Mouse (Mus musculus) myocyte (in vitro differentiated cells): ENCODE results near the gene Borcs6. TPM values are rescaled to one million over a fixed set of nuclear protein-coding genes. Genes with fewer than 3 reads are reported as not detected.

Experiments used
- H3K27me3 ChIP-seq: one replicate; pipeline ENCODE4 v1.6.1; 2011; ENCODE audit not compliant: control insufficient read depth, insufficient read depth, insufficient read length
- H3K36me3 ChIP-seq: one replicate; pipeline ENCODE4 v1.6.1; 2011; ENCODE audit not compliant: control insufficient read depth, insufficient read depth
- H3K4me2 ChIP-seq: one replicate; pipeline ENCODE4 v1.6.1; 2011; ENCODE audit warnings: low read depth, control low read depth
- H3K4me3 ChIP-seq: one replicate; pipeline ENCODE4 v1.5.1; 2011; ENCODE audit warnings: mild to moderate bottlenecking, control low read depth, moderate library complexity
- H3K79me2 ChIP-seq: one replicate; pipeline ENCODE4 v1.6.1; 2011; ENCODE audit not compliant: control insufficient read depth, insufficient read depth
- H3ac ChIP-seq: one replicate; pipeline ENCODE4 v1.6.1; 2011; ENCODE audit not compliant: control insufficient read depth, insufficient read length
- CEBPB ChIP-seq: IDR thresholded peaks from 2 replicates; pipeline ENCODE4 v1.6.1; 2011; ENCODE audit warnings: mild to moderate bottlenecking, moderate library complexity; ENCODE audit not compliant: poor library complexity, insufficient read depth, severe bottlenecking
- E2F4 ChIP-seq: IDR thresholded peaks from one replicate; pipeline ENCODE4 v1.6.1; 2011; ENCODE audit warnings: mild to moderate bottlenecking, control low read depth, moderate library complexity; ENCODE audit not compliant: insufficient read depth
- MAX ChIP-seq: IDR thresholded peaks from one replicate; pipeline ENCODE4 v1.6.1; 2011; ENCODE audit warnings: low read depth, mild to moderate bottlenecking, control low read depth
- MYOD1 ChIP-seq, 3 experiments: IDR thresholded peaks; one replicate each; pipeline ENCODE4 v1.6.1; 2011; ENCODE audit warnings: control low read depth in 2 of 3, low read depth in 2 of 3, mild to moderate bottlenecking in 2 of 3, moderate library complexity in 1 of 3; ENCODE audit not compliant: insufficient read length in 2 of 3, control insufficient read depth in 1 of 3
- MYOG ChIP-seq, 3 experiments: IDR thresholded peaks; one replicate each; pipeline ENCODE4 v1.6.1; 2011; ENCODE audit warnings: control low read depth in 2 of 3, low read depth in 2 of 3, mild to moderate bottlenecking in 2 of 3; ENCODE audit not compliant: insufficient read length in 2 of 3, control insufficient read depth in 1 of 3, insufficient read depth in 1 of 3
- POLR2A ChIP-seq: IDR thresholded peaks from one replicate; pipeline ENCODE4 v1.6.1; 2011; ENCODE audit warnings: low read depth, mild to moderate bottlenecking, control low read depth, moderate library complexity; ENCODE audit not compliant: insufficient read length
- POLR2AphosphoS2 ChIP-seq: IDR thresholded peaks from one replicate; pipeline ENCODE4 v1.6.1; 2011; ENCODE audit warnings: low read depth, control low read depth; ENCODE audit not compliant: insufficient read length
- REST ChIP-seq: IDR thresholded peaks from one replicate; pipeline ENCODE4 v1.6.1; 2011; ENCODE audit warnings: mild to moderate bottlenecking, control low read depth, moderate library complexity; ENCODE audit not compliant: insufficient read depth, insufficient read length
- SRF ChIP-seq: IDR thresholded peaks from one replicate; pipeline ENCODE4 v1.6.1; 2011; ENCODE audit warnings: low read depth; ENCODE audit not compliant: control insufficient read depth, insufficient read length
- TCF12 ChIP-seq: IDR thresholded peaks from one replicate; pipeline ENCODE4 v1.6.1; 2011; ENCODE audit warnings: mild to moderate bottlenecking, control low read depth; ENCODE audit not compliant: poor library complexity, insufficient read depth, severe bottlenecking
- TCF3 ChIP-seq: IDR thresholded peaks from one replicate; pipeline ENCODE4 v1.6.1; 2011; ENCODE audit warnings: low read depth, control low read depth; ENCODE audit not compliant: insufficient read length
- USF1 ChIP-seq: IDR thresholded peaks from one replicate; pipeline ENCODE4 v1.6.1; 2011; ENCODE audit warnings: low read depth, mild to moderate bottlenecking, control low read depth, moderate library complexity
- polyA plus RNA-seq: library from polyadenylated mRNA; unstranded; fragments of >200 nt; fragmentation: generic; extraction: Trizol; gene quantifications from one replicate; pipeline ENCODE4 v1.2.1, GENCODE M21; 2012; ENCODE audit warnings: missing spikeins

Borcs6 gene
- polyA plus RNA-seq, 1 experiment: 27.2 TPM

GRCm38 (mm10) chr11:69051771-69052170 lies 7.7 kb upstream of the Borcs6 start:
- Histone ChIP-seq H3K79me2 (peaks cover 39% of the 10 kb centered on the region), H3K4me3 (no peak overlapping the region), H3K36me3 (no peaks in the 10 kb centered on the region), H3ac (no peak overlapping the region), H3K4me2 (no peak overlapping the region), H3K27me3 (no peaks in the 10 kb centered on the region)
- TF ChIP-seq CEBPB (no peak), E2F4 (no peak), SRF (no peak), POLR2A (no peak), TCF12 (no peak), MYOD1 (IDR thresholded peaks at IDR 0.05; ENCODE audit: control insufficient read depth in 1 of 3, insufficient read length in 2 of 3, low read depth in 2 of 3) (no peak), MYOG (IDR thresholded peaks at IDR 0.05; ENCODE audit: control insufficient read depth in 1 of 3, insufficient read depth in 1 of 3, insufficient read length in 2 of 3, low read depth in 2 of 3) (no peak), POLR2AphosphoS2 (no peak), MAX (no peak)

- no peak overlapping the region for H3ac ChIP-seq
- H3K36me3 ChIP-seq: no peaks in the 10 kb centered on the region
- no peak overlapping the region for H3K4me2 ChIP-seq
- no peak for TF ChIP-seq POLR2AphosphoS2
- TF ChIP-seq TCF3: no peak
- no peak for TF ChIP-seq POLR2A
- TF ChIP-seq MAX: no peak
- no peak for TF ChIP-seq MYOD1 (IDR thresholded peaks at IDR 0.05; ENCODE audit: control insufficient read depth in 1 of 3, insufficient read length in 2 of 3, low read depth in 2 of 3)
- TF ChIP-seq E2F4: no peak
- no peak for TF ChIP-seq CEBPB
- TF ChIP-seq USF1: no peak
- no peak for TF ChIP-seq MYOG (IDR thresholded peaks at IDR 0.05; ENCODE audit: control insufficient read depth in 1 of 3, insufficient read depth in 1 of 3, insufficient read length in 2 of 3, low read depth in 2 of 3)
- TF ChIP-seq TCF12: no peak
- no peak for TF ChIP-seq REST
- no peak for TF ChIP-seq SRF
- no peak overlapping the region for H3K4me3 ChIP-seq
- peaks cover 33% of the 10 kb centered on the region for H3K79me2 ChIP-seq
- no peaks in the 10 kb centered on the region for H3K27me3 ChIP-seq
These were observed 6.6 kb upstream of the Borcs6 start for GRCm38 (mm10) chr11:69052824-69053421.

- Histone ChIP-seq H3K4me3 (no peak overlapping the region), H3K36me3 (no peaks in the 10 kb centered on the region), H3K27me3 (no peaks in the 10 kb centered on the region), H3K79me2 (peaks cover 32% of the 10 kb centered on the region), H3K4me2 (no peak overlapping the region), H3ac (no peak overlapping the region)
- TF ChIP-seq POLR2A (no peak), REST (no peak), SRF (no peak), TCF12 (no peak)
These were observed 5.7 kb upstream of the Borcs6 start for GRCm38 (mm10) chr11:69053848-69054247.

GRCm38 (mm10) chr11:69058265-69058664 lies 1.3 kb upstream of the Borcs6 start:
- Histone ChIP-seq H3K27me3 (no peaks in the 10 kb centered on the region), H3K4me3 (peak overlapping the region; percentile 66), H3ac (no peak overlapping the region), H3K36me3 (no peaks in the 10 kb centered on the region), H3K79me2 (peaks cover 23% of the 10 kb centered on the region), H3K4me2 (peak overlapping the region; percentile 88)
- TF ChIP-seq MAX (no peak), USF1 (no peak), TCF12 (no peak), POLR2A (no peak), POLR2AphosphoS2 (no peak), SRF (no peak), MYOD1 (IDR thresholded peaks at IDR 0.05; ENCODE audit: control insufficient read depth in 1 of 3, insufficient read length in 2 of 3, low read depth in 2 of 3) (peak in 2 of 3 experiments; percentile 35 to 43)

- Histone ChIP-seq H3K36me3 (no peaks in the 10 kb centered on the region), H3K4me3 (peak overlapping the region; percentile 66), H3K4me2 (peak overlapping the region; percentile 88), H3K27me3 (no peaks in the 10 kb centered on the region), H3K79me2 (peaks cover 23% of the 10 kb centered on the region), H3ac (peak overlapping the region; percentile 75)
- TF ChIP-seq CEBPB: no peak
- no peak for TF ChIP-seq POLR2AphosphoS2
- TF ChIP-seq MYOD1 (IDR thresholded peaks at IDR 0.05; ENCODE audit: control insufficient read depth in 1 of 3, insufficient read length in 2 of 3, low read depth in 2 of 3): no peak
- TF ChIP-seq USF1: no peak
- no peak for TF ChIP-seq E2F4
- no peak for TF ChIP-seq MAX
- no peak for TF ChIP-seq MYOG (IDR thresholded peaks at IDR 0.05; ENCODE audit: control insufficient read depth in 1 of 3, insufficient read depth in 1 of 3, insufficient read length in 2 of 3, low read depth in 2 of 3)
These were observed 674 bp upstream of the Borcs6 start for GRCm38 (mm10) chr11:69058729-69059356.
